8 mouse cellular contexts compared by ENCODE assay signal in genomic region chrX:71492634-71493278, GRCm38 (mm10). TPM values are rescaled to one million over a fixed set of nuclear protein-coding genes. Genes with fewer than 3 reads are reported as not detected.
DNase-seq lines count a peak whose midpoint lies in the region; ATAC-seq lines count a peak whose summit lies in the region.

TSS of gene Cd99l2 (minus strand) at chrX:71492849.

- WGBS in intestine, embryonic 14.5 days = 11% methylated on average over 22 of the region's 23 CpGs

- peak within 1 kb of the TSS; percentile 84 for H3K27ac ChIP-seq in intestine, embryonic 14.5 days (ENCODE audit: low read depth)

- H3K36me3 ChIP-seq in intestine, embryonic 14.5 days (ENCODE audit: control insufficient read depth, insufficient read depth, low read length) = no peaks in the 10 kb centered on the region

- intact Hi-C loops in left cerebral cortex, postnatal 14 days (cut with DNase I) = loop anchor here (5.0 kb wide), 2 partner anchors 55 to 65 kb away; partner anchors contain the start of gene Hmgb3

- DNase-seq in adrenal gland, adult (ENCODE audit: inconsistent age in 2 of 2, low spot score in 1 of 2) = peak; percentile 92 to 95
- DNase-seq in embryo, embryonic 10.5 days (ENCODE audit: low spot score) = peak; percentile 85
- peak; percentile 85 for DNase-seq in gastrocnemius, postnatal 25 days
- peak; percentile 85 for DNase-seq in intestine, embryonic 14.5 days (ENCODE audit: low spot score)
- peak; percentile 80 to 85 for DNase-seq in left cerebral cortex, postnatal 14 days (ENCODE audit: low spot score in 2 of 2)
- DNase-seq in mesoderm, embryonic 11.5 days (ENCODE audit: low read depth, low spot score) = peak; percentile 86
- peak; percentile 70 to 76 for DNase-seq in right cerebral cortex, postnatal 36 days (ENCODE audit: low spot score in 2 of 2)
- peak; percentile 87 for DNase-seq in yolk sac, embryonic 10.5 days (ENCODE audit: low spot score)

- ATAC-seq in intestine, embryonic 14.5 days (replicated peaks; ENCODE audit: low FRiP score, low TSS enrichment, low read depth) = peak; percentile 98

- no peaks in the 10 kb centered on the region for H3K27me3 ChIP-seq in intestine, embryonic 14.5 days (replicated peaks; ENCODE audit: control insufficient read depth, insufficient read depth, low read length)

- H3K4me3 ChIP-seq in intestine, embryonic 14.5 days (ENCODE audit: low read depth, low read length) = peak within 1 kb of the TSS; percentile 51

- H3K9ac ChIP-seq in intestine, embryonic 14.5 days (ENCODE audit: low read length) = peak within 1 kb of the TSS; percentile 58

- 0 out of 2 replicates have a peak, but pooled peaks cover 4% of the 10 kb centered on the region for H3K4me1 ChIP-seq in intestine, embryonic 14.5 days (replicated peaks; ENCODE audit: control insufficient read depth, insufficient read depth, low read length)

- peak within 1 kb of the TSS; percentile 65 for H3K4me2 ChIP-seq in intestine, embryonic 14.5 days (ENCODE audit: low read length)

- H3K9me3 ChIP-seq in intestine, embryonic 14.5 days (ENCODE audit: control insufficient read depth, low read length) = no peaks in the 10 kb centered on the region

RNA-seq across cellular contexts. Expression of gene Cd99l2, which starts in this region (rescaled TPM):
- 10 to 100 TPM; 43.9 to 57.0 TPM for total RNA-seq in gastrocnemius, postnatal 25 days (2021)
- polyA plus RNA-seq in intestine, embryonic 14.5 days (2014; fragmentation: Nextera tagmentation; extraction: Ambion mirVana) = 19.7 and 20.9 TPM in 2 replicates
- total RNA-seq in left cerebral cortex, postnatal 14 days (2021) = 10 to 100 TPM; 76.1 to 79.3 TPM

Comparison
In these comparisons a context has a peak if more than half of its experiments do, and no peak if none do; other contexts are left out.
1. Peak in every context shown above with its lines: DNase-seq, ATAC-seq, H3K4me3 ChIP-seq and H3K27ac ChIP-seq.